Mouse (Mus musculus) ovary, adult 2 months (tissue): ENCODE data around the gene Serpine3. TPM values are rescaled to one million over a fixed set of nuclear protein-coding genes. Genes with fewer than 3 reads are reported as not detected.

Experiments
- polyA plus RNA-seq: library from polyadenylated mRNA; depleted of rRNA; stranded (reverse); fragments of >200 nt; gene quantifications from 2 replicates; pipeline ENCODE4 v1.2.3, GENCODE M21; 2012; rRNA removed

Serpine3 gene
- polyA plus RNA-seq = not detected in 2 replicates

DNA sequence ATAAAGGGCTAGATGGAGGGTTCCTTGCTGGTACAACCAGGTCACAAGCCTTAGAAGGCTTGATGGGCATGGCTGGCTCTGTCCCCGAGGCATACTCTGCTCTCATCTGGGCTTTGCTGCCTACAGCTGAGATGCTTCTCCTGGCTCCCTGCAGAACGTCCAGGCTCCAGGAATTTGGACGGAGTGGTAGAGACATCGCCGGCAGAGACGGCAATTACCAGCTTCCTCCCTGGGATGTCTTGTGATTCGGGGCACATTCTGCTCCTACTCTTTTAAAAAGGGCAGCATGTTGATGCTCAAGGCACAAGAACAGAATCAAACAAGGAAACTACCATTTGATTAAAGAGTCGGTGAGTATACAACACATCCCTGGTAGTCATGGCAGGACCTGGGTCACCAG, at the start of gene Serpine3:
Serpine3 (plus strand) TSS at position 301 of the 400 bp plus-strand sequence.

Other genes with a start within 250 kb of the Serpine3 start
- not detected in 2 replicates for gene Gucy1b2, start 207.4 kb upstream of the Serpine3 start, polyA plus RNA-seq
- 8.4 and 10.7 TPM in 2 replicates for gene Fam124a, start 107.9 kb upstream of the Serpine3 start, polyA plus RNA-seq
- not detected in 2 replicates for gene Gm4131, start 96.7 kb upstream of the Serpine3 start, polyA plus RNA-seq
- gene Ints6, start 97.5 kb downstream of the Serpine3 start, polyA plus RNA-seq = 10.1 and 11.6 TPM in 2 replicates
- gene Wdfy2, start 174.0 kb downstream of the Serpine3 start, polyA plus RNA-seq = 6.5 and 6.8 TPM in 2 replicates